In genomic region chr15:27752677-27753342, GRCm38 (mm10) we compare ENCODE assay signal across 10 mouse cellular contexts.
DNase-seq lines count a peak whose midpoint lies in the region; ATAC-seq and TF ChIP-seq lines count a peak whose summit lies in the region.
"Had no signal": no experiment of that assay in that cellular context is flagged by ENCODE, and none has a peak within 500 bp of the region (broad histone marks: within the 10 kb centered on the region; RNA-seq: fewer than 3 reads in every experiment).

No protein-coding gene starts in this region.

- H3K27me3 ChIP-seq in forebrain, embryonic 10.5 days (ENCODE audit: poor library complexity, severe bottlenecking), result no peaks in the 10 kb centered on the region
- H3K27me3 ChIP-seq in forebrain, embryonic 15.5 days, result no peaks in the 10 kb centered on the region
- no peaks in the 10 kb centered on the region for H3K27me3 ChIP-seq in midbrain, embryonic 10.5 days (ENCODE audit: low read depth, poor library complexity, severe bottlenecking)
- H3K27me3 ChIP-seq in midbrain, embryonic 13.5 days, result no peaks in the 10 kb centered on the region
- no peaks in the 10 kb centered on the region for H3K27me3 ChIP-seq in limb, embryonic 14.5 days (ENCODE audit: control insufficient read depth, insufficient read depth, low read length)
- H3K27me3 ChIP-seq: megakaryocyte, embryonic 14.5 days had no signal

- peaks cover 17% of the 10 kb centered on the region for H3K4me1 ChIP-seq in forebrain, embryonic 10.5 days
- H3K4me1 ChIP-seq in forebrain, embryonic 15.5 days, result no peaks in the 10 kb centered on the region
- H3K4me1 ChIP-seq in midbrain, embryonic 10.5 days, result peaks cover 15% of the 10 kb centered on the region
- H3K4me1 ChIP-seq in midbrain, embryonic 13.5 days (replicated peaks), result peaks cover 6% of the 10 kb centered on the region; the same call in 1 of the 2 replicates
- H3K4me1 ChIP-seq in limb, embryonic 14.5 days (ENCODE audit: control insufficient read depth, insufficient read depth, low read length), result peaks cover 5% of the 10 kb centered on the region
- H3K4me1 ChIP-seq: megakaryocyte, embryonic 14.5 days had no signal

- H3K4me3 ChIP-seq in forebrain, embryonic 10.5 days, result no peak overlapping the region
- H3K4me3 ChIP-seq in forebrain, embryonic 15.5 days, result no peak overlapping the region
- H3K4me3 ChIP-seq in midbrain, embryonic 10.5 days, result no peak overlapping the region
- H3K4me3 ChIP-seq in midbrain, embryonic 13.5 days (replicated peaks), result no peak overlapping the region
- H3K4me3 ChIP-seq in limb, embryonic 14.5 days (replicated peaks; ENCODE audit: low read length), result no peak overlapping the region
- H3K4me3 ChIP-seq: megakaryocyte, embryonic 14.5 days had no signal

- DNase-seq in forebrain, embryonic 10.5 days (ENCODE audit: extremely low spot score, low spot score), result no peak
- DNase-seq in midbrain, embryonic 10.5 days (ENCODE audit: low spot score), result no peak
- DNase-seq in kidney, adult 8-10 months, result peak; percentile 14 to 29
- no peak for DNase-seq in limb, embryonic 14.5 days (ENCODE audit: low spot score)
- no peak for DNase-seq in urinary bladder, postnatal 10 days (ENCODE audit: low spot score)
- DNase-seq in spleen, postnatal 14 days (ENCODE audit: low spot score in 2 of 2), result no peak
- DNase-seq: gastrocnemius, postnatal 25 days had no signal

- peak overlapping the region; percentile 57 for H3K27ac ChIP-seq in forebrain, embryonic 10.5 days
- no peak overlapping the region for H3K27ac ChIP-seq in forebrain, embryonic 15.5 days (replicated peaks)
- H3K27ac ChIP-seq in midbrain, embryonic 10.5 days (replicated peaks), result peak overlapping the region; percentile 38
- no peak overlapping the region for H3K27ac ChIP-seq in midbrain, embryonic 13.5 days
- H3K27ac ChIP-seq in limb, embryonic 14.5 days (replicated peaks; ENCODE audit: low read depth, low read length), result 0 out of 2 replicates have a peak overlapping the region, but pooled peaks have one; percentile 26

- no peaks in the 10 kb centered on the region for H3K9me3 ChIP-seq in forebrain, embryonic 10.5 days
- no peaks in the 10 kb centered on the region for H3K9me3 ChIP-seq in forebrain, embryonic 15.5 days
- no peaks in the 10 kb centered on the region for H3K9me3 ChIP-seq in midbrain, embryonic 10.5 days (replicated peaks)
- H3K9me3 ChIP-seq in midbrain, embryonic 13.5 days, result no peaks in the 10 kb centered on the region
- no peaks in the 10 kb centered on the region for H3K9me3 ChIP-seq in limb, embryonic 14.5 days (ENCODE audit: control insufficient read depth, low read length)
- H3K9me3 ChIP-seq: megakaryocyte, embryonic 14.5 days had no signal

- no peak overlapping the region for H3K4me2 ChIP-seq in forebrain, embryonic 15.5 days (replicated peaks)
- no peak overlapping the region for H3K4me2 ChIP-seq in midbrain, embryonic 13.5 days (replicated peaks)
- H3K4me2 ChIP-seq in limb, embryonic 14.5 days (replicated peaks; ENCODE audit: low read depth, low read length, severe bottlenecking), result no peak overlapping the region

- WGBS in forebrain, embryonic 10.5 days, result 70% methylated on average over 7 of the region's 7 CpGs
- WGBS in forebrain, embryonic 15.5 days, result 38% methylated on average over 7 of the region's 7 CpGs
- WGBS in midbrain, embryonic 10.5 days, result 66% methylated on average over 7 of the region's 7 CpGs
- WGBS in midbrain, embryonic 13.5 days, result 49% methylated on average over 7 of the region's 7 CpGs
- WGBS in limb, embryonic 14.5 days, result 64% methylated on average over 7 of the region's 7 CpGs

- peaks cover 99% of the 10 kb centered on the region for H3K36me3 ChIP-seq in forebrain, embryonic 10.5 days (replicated peaks)
- H3K36me3 ChIP-seq in forebrain, embryonic 15.5 days, result peaks cover 77% of the 10 kb centered on the region
- peaks cover 99% of the 10 kb centered on the region for H3K36me3 ChIP-seq in midbrain, embryonic 10.5 days
- H3K36me3 ChIP-seq in midbrain, embryonic 13.5 days, result peaks cover 94% of the 10 kb centered on the region
- H3K36me3 ChIP-seq in limb, embryonic 14.5 days (ENCODE audit: control insufficient read depth, insufficient read depth, low read length), result peaks cover 97% of the 10 kb centered on the region

- H3K9ac ChIP-seq in forebrain, embryonic 15.5 days (replicated peaks), result no peak overlapping the region
- no peak overlapping the region for H3K9ac ChIP-seq in midbrain, embryonic 13.5 days (replicated peaks)
- H3K9ac ChIP-seq in limb, embryonic 14.5 days (ENCODE audit: low read depth, low read length, severe bottlenecking), result no peak overlapping the region

- TF ChIP-seq POLR2A in limb, embryonic 14.5 days (IDR thresholded peaks at IDR 0.05; ENCODE audit: borderline replicate concordance, extremely low read depth, insufficient read depth, insufficient read length), result no peak

- no peak for ATAC-seq in forebrain, embryonic 15.5 days (replicated peaks)
- no peak for ATAC-seq in midbrain, embryonic 13.5 days
- ATAC-seq in limb, embryonic 14.5 days (ENCODE audit: low FRiP score, low read depth), result no peak

Comparison
In these comparisons a context has a peak if more than half of its experiments do, and no peak if none do; other contexts are left out.
1. H3K27ac ChIP-seq: peak in forebrain, embryonic 10.5 days (single experiment), midbrain, embryonic 10.5 days (single experiment) and limb, embryonic 14.5 days (single experiment); none in forebrain, embryonic 15.5 days (single experiment) and midbrain, embryonic 13.5 days (single experiment).
2. DNase-seq: peak in kidney, adult 8-10 months (2 of 2); none in forebrain, embryonic 10.5 days (single experiment), midbrain, embryonic 10.5 days (single experiment), limb, embryonic 14.5 days (single experiment), urinary bladder, postnatal 10 days (single experiment) and spleen, postnatal 14 days (0 of 2).